Mouse (Mus musculus): ENCODE results near the gene Enho. TPM values are rescaled to one million over a fixed set of nuclear protein-coding genes. Genes with fewer than 3 reads are reported as not detected.

Enho gene
- total RNA-seq, 1 experiment: 5.8 TPM

GRCm38 (mm10) chr4:41614156-41614555 is 26.0 kb downstream of the Enho start:
- peak; percentile 51 for DNase-seq (ENCODE audit: low read depth, low spot score)
- no peaks in the 10 kb centered on the region for H3K4me1 ChIP-seq (ENCODE audit: control insufficient read depth in 2 of 2, insufficient read depth in 2 of 2, low read length in 2 of 2, poor library complexity in 1 of 2)
- H3K9ac ChIP-seq (ENCODE audit: insufficient read depth, low read depth, low read length, poor library complexity, severe bottlenecking): no peak overlapping the region
- no peak overlapping the region for H3K27ac ChIP-seq (ENCODE audit: insufficient read depth, low read depth, low read length, poor library complexity, severe bottlenecking)
- H3K9me3 ChIP-seq (ENCODE audit: control insufficient read depth, insufficient read depth, low read depth, low read length): no peaks in the 10 kb centered on the region
- H3K36me3 ChIP-seq (ENCODE audit: control insufficient read depth, insufficient read depth, low read length, poor library complexity, severe bottlenecking): no peaks in the 10 kb centered on the region
- H3K4me3 ChIP-seq (ENCODE audit: insufficient read depth in 1 of 2, low read depth in 1 of 2, low read length in 2 of 2, poor library complexity in 1 of 2, severe bottlenecking in 1 of 2): no peak overlapping the region
- in situ Hi-C loops (cut with MboI; ENCODE audit: low sequenced_read_pairs in 2 of 2, unreplicated experiment in 2 of 2): no loop called here
- TF ChIP-seq CHD2 (IDR thresholded peaks at IDR 0.05; ENCODE audit: low read depth, low read length): no peak
- TF ChIP-seq ZC3H11A (IDR thresholded peaks at IDR 0.05; ENCODE audit: borderline replicate concordance, low read depth, low read length): no peak
- no peak for TF ChIP-seq ZNF384 (IDR thresholded peaks at IDR 0.05; ENCODE audit: low read depth, low read length)
- no peak for TF ChIP-seq MAFK (IDR thresholded peaks at IDR 0.05; ENCODE audit: insufficient read depth, low read depth, low read length)
- no peak for TF ChIP-seq HCFC1 (IDR thresholded peaks at IDR 0.05; ENCODE audit: borderline replicate concordance, insufficient read depth, low read length)

- H3K9ac ChIP-seq (ENCODE audit: insufficient read depth, low read depth, low read length, poor library complexity, severe bottlenecking): no peak overlapping the region
- no peak overlapping the region for H3K4me3 ChIP-seq (ENCODE audit: insufficient read depth in 1 of 2, low read depth in 1 of 2, low read length in 2 of 2, poor library complexity in 1 of 2, severe bottlenecking in 1 of 2)
- no peaks in the 10 kb centered on the region for H3K9me3 ChIP-seq (ENCODE audit: control insufficient read depth, insufficient read depth, low read depth, low read length)
- no peaks in the 10 kb centered on the region for H3K4me1 ChIP-seq (ENCODE audit: control insufficient read depth in 2 of 2, insufficient read depth in 2 of 2, low read length in 2 of 2, poor library complexity in 1 of 2)
- DNase-seq (ENCODE audit: low read depth, low spot score): no peak
- no peak for TF ChIP-seq ZC3H11A (IDR thresholded peaks at IDR 0.05; ENCODE audit: borderline replicate concordance, low read depth, low read length)
- no peak overlapping the region for H3K27ac ChIP-seq (ENCODE audit: insufficient read depth, low read depth, low read length, poor library complexity, severe bottlenecking)
- in situ Hi-C loops (cut with MboI; ENCODE audit: low sequenced_read_pairs in 2 of 2, unreplicated experiment in 2 of 2): no loop called here
- no peaks in the 10 kb centered on the region for H3K36me3 ChIP-seq (ENCODE audit: control insufficient read depth, insufficient read depth, low read length, poor library complexity, severe bottlenecking)
These were observed 28.0 kb downstream of the Enho start for GRCm38 (mm10) chr4:41612166-41612565.

- no peaks in the 10 kb centered on the region for H3K9me3 ChIP-seq (ENCODE audit: control insufficient read depth, insufficient read depth, low read depth, low read length)
- H3K27ac ChIP-seq (ENCODE audit: insufficient read depth, low read depth, low read length, poor library complexity, severe bottlenecking): no peak overlapping the region
- DNase-seq (ENCODE audit: low read depth, low spot score): no peak
- no peak overlapping the region for H3K4me3 ChIP-seq (ENCODE audit: insufficient read depth in 1 of 2, low read depth in 1 of 2, low read length in 2 of 2, poor library complexity in 1 of 2, severe bottlenecking in 1 of 2)
- in situ Hi-C loops (cut with MboI; ENCODE audit: low sequenced_read_pairs in 2 of 2, unreplicated experiment in 2 of 2): no loop called here
- no peaks in the 10 kb centered on the region for H3K4me1 ChIP-seq (ENCODE audit: control insufficient read depth in 2 of 2, insufficient read depth in 2 of 2, low read length in 2 of 2, poor library complexity in 1 of 2)
- TF ChIP-seq MAFK (IDR thresholded peaks at IDR 0.05; ENCODE audit: insufficient read depth, low read depth, low read length): no peak
- TF ChIP-seq CHD2 (IDR thresholded peaks at IDR 0.05; ENCODE audit: low read depth, low read length): no peak
- no peak for TF ChIP-seq HCFC1 (IDR thresholded peaks at IDR 0.05; ENCODE audit: borderline replicate concordance, insufficient read depth, low read length)
- no peak for TF ChIP-seq ZNF384 (IDR thresholded peaks at IDR 0.05; ENCODE audit: low read depth, low read length)
- no peak for TF ChIP-seq ZC3H11A (IDR thresholded peaks at IDR 0.05; ENCODE audit: borderline replicate concordance, low read depth, low read length)
- H3K36me3 ChIP-seq (ENCODE audit: control insufficient read depth, insufficient read depth, low read length, poor library complexity, severe bottlenecking): no peaks in the 10 kb centered on the region
- H3K9ac ChIP-seq (ENCODE audit: insufficient read depth, low read depth, low read length, poor library complexity, severe bottlenecking): no peak overlapping the region
These were observed 29.5 kb downstream of the Enho start for GRCm38 (mm10) chr4:41610594-41610980.

GRCm38 (mm10) chr4:41609681-41610593 is 30.2 kb downstream of the Enho start:
- H3K9me3 ChIP-seq (ENCODE audit: control insufficient read depth, insufficient read depth, low read depth, low read length): no peaks in the 10 kb centered on the region
- H3K9ac ChIP-seq (ENCODE audit: insufficient read depth, low read depth, low read length, poor library complexity, severe bottlenecking): no peak overlapping the region
- H3K27ac ChIP-seq (ENCODE audit: insufficient read depth, low read depth, low read length, poor library complexity, severe bottlenecking): no peak overlapping the region
- no peak for DNase-seq (ENCODE audit: low read depth, low spot score)
- TF ChIP-seq ZNF384 (IDR thresholded peaks at IDR 0.05; ENCODE audit: low read depth, low read length) (no peak), HCFC1 (IDR thresholded peaks at IDR 0.05; ENCODE audit: borderline replicate concordance, insufficient read depth, low read length) (no peak)
- H3K36me3 ChIP-seq (ENCODE audit: control insufficient read depth, insufficient read depth, low read length, poor library complexity, severe bottlenecking): no peaks in the 10 kb centered on the region
- H3K4me1 ChIP-seq (ENCODE audit: control insufficient read depth in 2 of 2, insufficient read depth in 2 of 2, low read length in 2 of 2, poor library complexity in 1 of 2): no peaks in the 10 kb centered on the region
- H3K4me3 ChIP-seq (ENCODE audit: insufficient read depth in 1 of 2, low read depth in 1 of 2, low read length in 2 of 2, poor library complexity in 1 of 2, severe bottlenecking in 1 of 2): no peak overlapping the region
- in situ Hi-C loops (cut with MboI; ENCODE audit: low sequenced_read_pairs in 2 of 2, unreplicated experiment in 2 of 2): no loop called here

GRCm38 (mm10) chr4:41606784-41607183 is 33.3 kb downstream of the Enho start:
- Histone ChIP-seq H3K27ac (ENCODE audit: insufficient read depth, low read depth, low read length, poor library complexity, severe bottlenecking) (no peak overlapping the region), H3K36me3 (ENCODE audit: control insufficient read depth, insufficient read depth, low read length, poor library complexity, severe bottlenecking) (no peaks in the 10 kb centered on the region), H3K4me1 (ENCODE audit: control insufficient read depth in 2 of 2, insufficient read depth in 2 of 2, low read length in 2 of 2, poor library complexity in 1 of 2) (no peaks in the 10 kb centered on the region), H3K9ac (ENCODE audit: insufficient read depth, low read depth, low read length, poor library complexity, severe bottlenecking) (no peak overlapping the region), H3K4me3 (ENCODE audit: insufficient read depth in 1 of 2, low read depth in 1 of 2, low read length in 2 of 2, poor library complexity in 1 of 2, severe bottlenecking in 1 of 2) (no peak overlapping the region), H3K9me3 (ENCODE audit: control insufficient read depth, insufficient read depth, low read depth, low read length) (no peaks in the 10 kb centered on the region)
- no peak for TF ChIP-seq HCFC1 (IDR thresholded peaks at IDR 0.05; ENCODE audit: borderline replicate concordance, insufficient read depth, low read length)
- TF ChIP-seq ZNF384 (IDR thresholded peaks at IDR 0.05; ENCODE audit: low read depth, low read length): no peak
- no peak for TF ChIP-seq CHD2 (IDR thresholded peaks at IDR 0.05; ENCODE audit: low read depth, low read length)
- no peak for TF ChIP-seq MAFK (IDR thresholded peaks at IDR 0.05; ENCODE audit: insufficient read depth, low read depth, low read length)
- no peak for TF ChIP-seq ZC3H11A (IDR thresholded peaks at IDR 0.05; ENCODE audit: borderline replicate concordance, low read depth, low read length)
- DNase-seq (ENCODE audit: low read depth, low spot score): peak; percentile 63
- in situ Hi-C loops (cut with MboI; ENCODE audit: low sequenced_read_pairs in 2 of 2, unreplicated experiment in 2 of 2): no loop called here
